Mouse (Mus musculus): ENCODE measurements around the gene Phf19.

The Phf19 gene

DNA sequence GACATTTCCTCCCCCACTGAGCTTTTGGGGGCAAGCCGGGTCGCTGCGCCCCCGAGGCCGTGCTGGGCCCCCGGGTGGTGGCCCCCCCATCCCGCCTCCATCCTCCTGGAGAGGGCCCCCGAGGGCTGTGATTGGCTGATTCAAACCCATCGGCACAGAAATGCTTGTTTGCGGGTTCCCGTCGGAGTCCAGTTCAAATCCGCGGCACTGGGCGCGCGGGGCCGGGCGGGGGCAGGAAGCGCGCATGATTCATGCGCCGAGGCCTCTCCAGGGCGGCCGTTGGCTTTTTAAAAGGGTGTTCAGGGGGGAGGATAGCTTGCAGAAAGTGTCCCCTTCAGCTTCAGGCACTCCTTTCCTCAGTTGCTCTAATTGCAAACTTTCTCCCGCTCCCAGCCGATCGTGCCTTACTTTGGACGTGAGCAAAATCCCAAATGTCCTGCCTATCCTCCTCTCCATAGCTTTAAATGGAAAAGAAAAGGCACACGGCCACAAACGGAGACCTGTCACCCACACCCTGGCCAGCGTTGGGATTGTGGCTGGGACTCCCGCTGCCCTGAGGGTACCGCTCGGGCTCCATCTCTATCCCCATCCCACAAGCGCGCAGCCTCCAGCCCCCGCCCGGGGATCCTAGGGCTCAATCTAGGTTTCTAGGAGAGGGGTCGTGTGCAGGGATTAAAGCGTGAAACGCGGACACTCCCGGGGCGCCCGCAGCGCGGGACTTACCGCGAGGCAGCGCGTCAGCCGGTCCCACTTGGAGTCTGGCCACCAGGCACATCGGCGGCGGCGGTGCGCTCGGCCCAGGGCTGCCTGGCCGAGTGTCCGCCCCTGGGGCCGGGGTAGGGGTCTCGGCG lies at the start of gene Phf19:
Gene Phf19, minus strand, starts transcription at position 809 of the 851 bp plus-strand sequence.
- peak in 1 of 2 experiments; percentile 6 for DNase-seq (ENCODE audit: low spot score in 2 of 2)

DNA sequence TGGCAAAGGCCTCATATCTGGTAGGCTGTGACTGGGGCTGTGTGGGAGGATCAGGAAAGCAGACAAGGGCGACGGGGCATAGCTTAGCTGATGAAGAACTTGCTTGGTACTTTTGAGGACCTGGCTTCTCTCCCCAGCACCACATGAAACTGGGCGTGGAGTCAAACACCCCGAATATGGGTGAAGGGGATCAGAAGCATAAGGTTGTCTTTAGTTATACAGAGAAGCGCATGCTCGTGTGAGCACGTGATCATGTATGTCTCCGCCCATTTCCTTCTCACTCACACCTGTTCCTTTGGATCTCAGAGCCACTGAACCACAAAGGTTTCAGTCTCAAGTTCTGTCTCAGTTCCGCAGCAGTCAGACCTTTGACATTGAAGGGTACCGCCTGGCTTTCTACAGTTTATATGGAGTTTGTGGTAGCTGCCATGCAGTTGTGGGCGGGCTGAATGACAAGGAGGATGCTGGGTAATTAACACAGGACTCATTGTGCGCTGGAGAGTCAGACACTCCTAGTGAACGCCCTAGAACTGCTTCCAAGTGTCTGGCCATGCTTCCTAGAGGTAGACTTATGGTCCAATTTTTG lies 49.6 kb upstream of the Phf19 start:
- no peak for DNase-seq (ENCODE audit: low spot score in 2 of 2)

DNA sequence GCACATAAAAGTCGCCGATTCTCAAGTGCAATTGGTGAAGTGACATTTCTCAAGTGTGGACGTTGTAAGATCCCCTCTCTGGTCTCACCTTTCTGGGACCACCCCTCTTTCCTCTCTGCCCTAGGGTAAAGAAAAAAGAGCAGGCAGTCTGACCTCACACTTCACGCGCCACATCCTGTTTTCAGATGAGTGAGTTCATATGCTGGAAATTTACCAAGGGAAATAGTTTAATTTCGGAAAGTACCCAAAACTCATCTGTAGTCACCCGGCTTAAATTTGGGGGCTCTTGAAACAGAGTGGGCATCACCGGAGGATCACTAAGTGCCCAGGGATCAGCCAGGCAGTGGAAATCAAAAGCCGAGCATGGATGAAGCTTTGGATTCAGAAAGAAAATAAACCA lies 49.1 kb upstream of the Phf19 start:
- no peak for DNase-seq (ENCODE audit: low spot score in 2 of 2)

DNA sequence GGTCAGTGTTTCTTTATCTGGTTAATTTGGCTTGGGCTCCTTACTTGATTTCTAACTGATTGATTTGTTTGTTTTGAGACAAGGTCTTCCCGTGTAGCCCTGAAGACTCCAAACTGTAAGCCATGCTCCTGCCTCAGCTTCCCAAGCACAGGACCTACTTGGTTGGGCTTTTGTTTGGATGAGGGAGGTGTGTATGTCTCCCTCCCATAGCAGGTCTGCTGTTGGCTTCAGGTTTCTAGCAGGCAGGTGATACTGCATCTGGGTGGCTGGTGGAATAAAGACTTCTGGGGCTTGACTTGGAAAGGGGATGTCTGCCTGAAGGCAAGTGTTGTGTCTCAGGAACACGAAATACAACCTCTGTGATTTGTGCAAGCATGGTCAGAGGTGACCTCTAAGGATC lies 48.4 kb upstream of the Phf19 start:
- DNase-seq (ENCODE audit: low spot score in 2 of 2) = no peak

DNA sequence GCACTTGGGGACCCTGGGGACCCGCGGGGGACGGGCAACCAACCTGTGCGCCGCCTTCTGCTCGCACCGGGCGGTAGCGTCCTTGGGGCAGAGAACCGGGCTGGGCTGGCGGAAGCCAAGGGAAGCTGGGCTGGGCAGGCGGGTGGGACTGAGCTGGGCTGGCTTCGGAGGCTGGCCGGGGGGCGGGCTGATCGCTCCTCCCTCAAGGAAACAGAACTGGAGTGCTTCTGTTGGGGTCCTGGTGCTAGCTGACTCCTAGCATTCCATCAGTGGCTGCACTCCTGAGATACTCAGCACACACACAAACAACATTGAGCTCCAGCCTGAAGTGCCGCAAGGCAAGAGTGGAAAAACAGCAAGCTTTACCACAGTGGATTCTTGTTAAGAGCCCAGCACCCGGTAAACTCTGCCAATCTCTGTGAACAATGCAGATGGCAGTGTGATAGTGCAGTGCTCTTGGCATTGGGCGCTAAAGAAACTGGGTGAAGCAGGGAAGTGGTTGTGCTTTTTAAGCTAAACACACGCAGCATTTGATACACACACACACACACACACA lies 47.7 kb upstream of the Phf19 start, which contains the start of gene Traf1:
Gene Traf1, minus strand, starts transcription at position 292 of the 556 bp plus-strand sequence.
- DNase-seq (ENCODE audit: low spot score in 2 of 2) = no peak

DNA sequence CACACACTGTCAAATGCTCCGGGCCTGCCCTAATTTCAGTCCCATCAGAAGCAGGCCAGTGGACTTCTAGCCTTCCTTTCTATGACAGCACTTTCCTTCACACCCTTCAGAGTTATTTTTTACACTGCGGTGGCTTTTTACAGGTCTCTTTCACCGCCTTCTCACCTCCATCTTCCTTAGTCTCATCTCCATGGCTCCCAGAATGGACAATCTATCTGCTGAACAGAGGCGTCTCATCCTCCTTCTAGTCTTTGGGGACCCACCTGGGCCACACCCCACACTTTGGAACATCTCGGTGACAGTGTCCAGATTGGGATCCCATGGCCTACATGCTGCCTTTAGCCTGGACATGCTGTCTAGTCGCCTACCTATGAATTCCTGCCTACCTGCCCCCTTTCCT lies 47.1 kb upstream of the Phf19 start:
- no peak for DNase-seq (ENCODE audit: low spot score in 2 of 2)

DNA sequence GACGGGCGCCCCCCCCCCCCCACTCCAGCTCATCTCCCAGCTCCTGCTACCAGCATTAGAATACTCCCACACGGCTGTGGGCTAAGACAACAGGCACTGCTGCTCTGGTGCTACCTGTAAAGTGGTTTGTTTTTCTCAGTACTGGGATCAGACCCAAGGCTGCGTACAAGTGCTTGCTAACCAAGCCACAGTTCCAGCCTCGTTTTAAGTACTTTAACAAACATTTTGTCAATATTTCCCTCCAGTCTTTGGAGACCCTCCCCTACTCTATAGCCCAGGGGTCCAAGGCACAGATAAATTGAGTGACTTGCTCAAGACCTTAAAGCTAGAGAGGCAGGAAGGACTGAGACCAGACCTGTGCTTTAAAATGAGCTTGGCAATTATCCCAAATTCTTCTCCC lies 46.6 kb upstream of the Phf19 start:
- DNase-seq (ENCODE audit: low spot score in 2 of 2) = no peak

- no peak for DNase-seq (ENCODE audit: low spot score in 2 of 2)
These were observed 44.8 kb upstream of the Phf19 start for GRCm38 (mm10) chr2:34958582-34958981.

- DNase-seq (ENCODE audit: low spot score in 2 of 2) = no peak
These were observed 44.2 kb upstream of the Phf19 start for GRCm38 (mm10) chr2:34958036-34958435.

GRCm38 (mm10) chr2:34957405-34957804 lies 43.6 kb upstream of the Phf19 start:
- DNase-seq (ENCODE audit: low spot score in 2 of 2) = no peak

GRCm38 (mm10) chr2:34956941-34957340 lies 43.1 kb upstream of the Phf19 start:
- no peak for DNase-seq (ENCODE audit: low spot score in 2 of 2)

DNA sequence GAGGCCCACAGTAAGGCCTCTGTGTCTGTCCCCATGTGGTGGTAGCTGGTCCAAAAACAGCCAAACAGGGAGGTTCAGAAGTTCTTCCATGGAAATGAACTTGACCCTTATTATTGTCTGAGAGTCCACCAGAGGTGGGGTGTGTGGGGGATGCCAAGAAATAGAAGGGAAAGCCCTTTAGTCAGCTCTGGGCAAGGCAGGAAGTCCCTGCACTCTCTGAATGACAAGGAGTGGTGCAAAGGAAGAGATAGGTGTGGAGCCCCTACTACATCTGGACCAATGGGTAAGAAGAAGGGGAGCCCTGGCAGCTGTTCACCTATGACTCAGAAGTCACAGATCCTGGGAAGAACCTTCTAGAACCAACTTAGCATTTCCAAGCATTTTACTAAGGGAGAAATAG lies 40.5 kb upstream of the Phf19 start:
- DNase-seq (ENCODE audit: low spot score in 2 of 2) = no peak

- DNase-seq (ENCODE audit: low spot score in 2 of 2) = no peak
These were observed 39.8 kb upstream of the Phf19 start for GRCm38 (mm10) chr2:34953547-34954116.

DNA sequence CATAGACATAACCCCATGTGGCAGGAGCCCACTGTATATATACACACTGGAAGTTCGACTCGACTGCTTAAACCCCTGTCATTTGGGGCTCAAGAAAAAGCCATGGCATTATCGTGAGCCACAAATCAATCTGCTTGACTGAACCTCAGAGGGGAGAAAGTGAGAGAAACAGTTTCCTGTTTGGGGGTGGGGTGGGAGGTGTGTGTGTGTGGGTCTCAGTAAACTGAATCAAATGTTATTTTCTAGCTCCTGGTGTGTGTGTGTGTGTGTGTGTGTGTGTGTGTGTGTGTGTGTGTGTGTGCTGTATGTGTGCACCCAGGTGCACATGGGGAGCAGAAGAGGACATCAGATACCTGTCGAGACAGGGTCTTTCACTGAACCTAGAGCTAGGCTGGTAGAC lies 39.2 kb upstream of the Phf19 start:
- DNase-seq (ENCODE audit: low spot score in 2 of 2) = no peak

- no peak for DNase-seq (ENCODE audit: low spot score in 2 of 2)
These were observed 37.6 kb upstream of the Phf19 start for GRCm38 (mm10) chr2:34951469-34951868.

- DNase-seq (ENCODE audit: low spot score in 2 of 2) = no peak
These were observed 34.8 kb upstream of the Phf19 start for GRCm38 (mm10) chr2:34948622-34949021.

DNA sequence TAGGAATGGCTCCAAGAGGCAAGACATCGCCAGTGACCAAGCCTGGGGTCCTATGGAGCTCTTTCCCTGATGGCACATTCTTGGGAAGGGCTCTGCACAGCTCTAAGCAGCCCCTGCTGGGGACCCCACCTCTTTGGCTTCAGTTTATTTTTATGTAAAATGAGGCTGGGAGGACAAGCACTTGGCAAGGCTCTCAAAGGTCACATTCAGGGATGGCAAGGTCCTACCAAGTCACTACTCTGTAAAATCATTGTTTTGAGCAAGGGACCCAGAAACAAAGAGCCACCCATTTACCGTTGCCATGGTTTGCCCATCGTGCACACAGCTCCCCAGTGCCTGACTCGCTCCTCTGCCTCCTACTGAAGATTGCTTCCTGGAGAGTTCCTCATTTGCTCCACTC lies 32.2 kb upstream of the Phf19 start:
- no peak for DNase-seq (ENCODE audit: low spot score in 2 of 2)

DNA sequence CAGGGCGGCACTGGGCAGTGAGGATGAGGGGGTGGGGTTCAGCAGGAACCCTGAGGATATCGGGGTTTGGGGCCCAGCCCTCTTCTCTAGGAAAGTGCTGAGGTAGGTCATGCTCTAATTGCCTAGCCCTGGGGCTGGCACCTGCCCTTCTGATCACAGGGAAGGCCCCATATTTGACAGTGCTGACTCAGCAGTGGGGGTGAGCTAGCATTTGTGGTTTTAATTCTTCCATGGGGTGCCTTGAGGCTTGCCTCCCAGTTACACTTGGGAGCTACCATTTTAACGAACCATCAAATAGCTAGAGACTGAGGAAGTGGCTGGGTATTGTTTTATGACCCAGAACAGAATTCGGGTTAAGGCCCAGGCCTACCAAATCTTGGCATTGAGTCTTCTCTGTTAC lies 31.8 kb upstream of the Phf19 start:
- no peak for DNase-seq (ENCODE audit: low spot score in 2 of 2)

DNA sequence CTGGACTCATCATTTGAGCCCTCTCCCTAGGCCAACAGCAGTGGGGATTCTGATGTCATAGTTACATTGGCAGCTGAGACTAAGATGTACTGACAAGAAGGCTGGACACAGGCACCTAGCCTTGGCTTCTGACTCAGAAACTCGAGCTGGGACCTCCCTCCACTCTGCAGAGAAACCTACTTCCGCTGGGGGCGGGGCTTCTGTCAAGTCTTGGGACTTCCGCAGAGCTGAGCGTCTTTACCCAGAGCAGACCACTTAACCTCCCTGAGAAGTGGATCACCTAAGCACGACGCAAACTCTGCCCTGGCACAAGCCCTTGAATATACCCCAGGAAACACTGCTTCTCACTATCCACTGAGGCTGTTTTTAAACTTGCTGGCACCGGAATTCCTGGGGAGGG lies 30.9 kb upstream of the Phf19 start:
- no peak for DNase-seq (ENCODE audit: low spot score in 2 of 2)

- DNase-seq (ENCODE audit: low spot score in 2 of 2) = no peak
These were observed 29.8 kb upstream of the Phf19 start for GRCm38 (mm10) chr2:34943556-34944120.

DNA sequence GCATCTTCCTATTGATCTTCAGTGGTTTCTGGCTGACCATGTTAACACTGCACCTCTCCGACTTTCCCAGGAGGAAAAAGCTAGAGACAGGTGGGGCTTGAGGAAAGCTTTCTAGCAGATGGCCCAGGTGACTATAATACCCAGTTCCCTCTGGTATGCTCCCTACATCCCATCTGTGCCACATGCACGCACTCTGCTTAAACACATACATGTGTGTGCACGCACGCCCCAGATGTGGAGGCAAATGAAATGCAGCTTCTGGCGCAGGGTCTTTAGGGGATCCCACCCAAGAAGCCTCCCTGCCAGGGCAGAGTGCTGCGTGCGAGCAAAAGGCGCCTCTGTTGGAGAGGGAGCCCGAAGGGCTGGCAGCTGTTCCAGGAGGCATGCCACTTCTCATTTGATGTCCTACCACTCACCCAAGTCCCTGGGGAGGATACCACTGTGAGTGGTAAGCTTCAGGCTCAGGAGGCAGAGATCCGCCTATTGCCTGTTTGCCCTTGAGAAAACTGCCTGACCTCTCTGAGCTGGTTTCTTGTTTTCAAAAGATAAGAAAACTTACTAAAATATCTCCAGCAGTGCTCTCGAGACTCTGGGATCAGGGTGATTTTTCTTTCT lies 27.3 kb upstream of the Phf19 start:
- no peak for DNase-seq (ENCODE audit: low spot score in 2 of 2)

DNA sequence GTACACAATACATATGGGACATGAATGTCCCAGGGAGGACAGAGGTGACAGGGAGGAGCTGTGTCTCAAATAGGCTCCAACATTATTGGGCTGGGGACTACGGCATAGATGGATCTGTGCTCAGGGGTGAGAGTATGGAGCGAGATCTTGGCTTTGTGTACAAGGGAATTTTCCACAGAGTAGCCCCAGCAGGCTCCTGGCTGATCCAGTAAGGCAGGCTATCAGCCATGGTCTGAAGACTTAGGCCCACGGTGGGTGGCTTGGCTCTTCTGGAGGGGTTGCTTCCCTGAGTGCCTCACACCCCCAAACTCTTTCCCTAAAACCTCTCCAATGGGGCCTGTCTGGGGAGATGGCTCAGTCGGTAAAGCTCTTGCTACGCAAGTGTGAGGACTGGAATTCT lies 26.4 kb upstream of the Phf19 start:
- no peak for DNase-seq (ENCODE audit: low spot score in 2 of 2)
